Mouse (Mus musculus): ENCODE data around the gene Fbxw4. TPM values are rescaled to one million over a fixed set of nuclear protein-coding genes. Genes with fewer than 3 reads are reported as not detected.

Gene Fbxw4
- 10 to 100 TPM; 38.4 to 39.0 TPM for total RNA-seq (2023)

DNA sequence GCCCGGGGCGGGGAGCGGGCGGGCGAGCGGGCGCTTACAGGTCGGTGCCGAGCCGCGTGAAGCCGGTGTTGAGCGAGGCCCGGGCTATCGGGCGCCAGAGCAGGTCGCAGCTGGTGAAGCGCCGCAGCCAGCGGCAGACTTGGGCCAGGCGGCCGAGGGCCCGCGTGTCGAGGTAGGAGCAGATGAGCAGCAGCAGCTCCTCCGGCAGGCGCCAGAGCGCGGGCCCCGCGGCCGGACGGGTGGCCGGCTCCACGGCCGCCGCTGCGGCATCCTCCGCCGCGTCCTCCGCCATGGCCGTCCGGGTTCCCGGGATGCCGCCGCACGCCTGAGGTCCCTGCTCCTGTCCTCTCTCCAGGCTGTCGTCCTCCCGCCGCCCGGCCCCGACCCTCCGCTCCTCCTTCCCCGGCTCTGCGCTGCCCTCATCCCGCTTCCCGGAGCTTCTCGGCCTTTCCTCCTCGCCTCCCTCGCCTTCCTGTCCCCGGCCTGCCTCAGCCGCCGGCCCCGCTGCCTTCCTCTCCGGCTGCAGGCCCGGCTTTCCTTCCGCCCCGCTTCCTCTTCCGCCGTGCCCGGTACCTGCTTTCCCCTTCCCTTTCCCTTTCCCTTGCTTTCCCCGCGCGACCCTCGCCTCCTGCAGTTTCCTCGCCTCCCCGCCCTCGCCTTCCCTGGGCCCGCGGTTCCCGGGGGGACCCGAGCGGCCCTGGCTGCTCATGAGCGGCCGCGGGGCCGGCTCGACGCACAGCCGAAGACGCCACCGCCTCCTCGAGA, at the start of gene Fbxw4:
Gene Fbxw4, minus strand, starts transcription at position 575 of the 765 bp plus-strand sequence.

DNA sequence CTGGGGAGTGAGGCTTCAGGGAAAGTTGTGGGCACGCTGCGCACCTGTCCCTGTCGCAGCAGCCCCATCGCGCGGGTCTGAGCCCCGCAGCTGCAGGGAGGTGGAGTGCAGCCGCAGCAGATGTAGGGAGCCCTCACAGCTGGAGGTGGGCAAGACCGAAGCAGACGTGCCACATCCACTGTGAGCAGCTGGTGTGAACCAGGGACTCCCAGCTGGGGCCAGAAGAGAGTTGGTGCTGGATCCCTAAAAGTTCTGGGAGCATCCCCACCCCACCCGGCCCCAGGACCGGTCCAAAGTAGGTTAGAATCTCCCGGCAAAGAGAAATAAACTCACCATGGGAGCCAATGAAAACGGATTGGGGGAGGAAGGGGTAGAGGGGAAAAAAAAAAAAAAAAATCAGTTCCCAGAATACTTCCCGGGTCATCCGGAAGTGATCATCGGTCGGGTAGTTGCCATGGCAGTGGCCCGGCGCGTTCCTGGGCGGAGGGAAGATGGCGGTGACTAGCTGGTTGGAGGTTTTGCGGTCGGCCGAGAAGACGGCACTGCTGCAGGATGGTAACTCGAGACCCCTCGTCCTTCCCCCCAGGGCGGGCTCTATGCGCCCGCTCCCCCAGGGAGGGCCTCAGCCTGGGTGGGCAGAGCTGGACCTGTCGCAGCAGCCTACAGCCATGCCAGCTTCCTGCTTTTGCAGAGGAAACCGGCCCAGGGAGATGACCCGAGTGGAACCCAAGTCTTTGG, 99.8 kb downstream of the Fbxw4 start, which contains the start of the genes Poll and Gm17018:
Gene Poll, minus strand, starts transcription at position 379 of the 738 bp plus-strand sequence.
Gene Gm17018, plus strand, starts transcription at position 463 of the 738 bp plus-strand sequence.

Other genes with a start within 250 kb of the Fbxw4 start
- gene Poll, start 99.8 kb downstream of the Fbxw4 start, total RNA-seq (2023): 1 to 10 TPM; 6.1 to 7.5 TPM
- 10 to 100 TPM in 1 of 2 experiments, 1 to 10 TPM in 1; 5.7 to 10.9 TPM for gene Gm17018, start 99.7 kb downstream of the Fbxw4 start, total RNA-seq (2023)
- not detected for gene Fgf8, start 82.6 kb upstream of the Fbxw4 start, total RNA-seq (2023)
- 10 to 100 TPM; 21.7 to 24.5 TPM for gene Npm3, start 89.3 kb upstream of the Fbxw4 start, total RNA-seq (2023)
- 100 to 1,000 TPM; 157 to 177 TPM for gene Mgea5, start 123.5 kb upstream of the Fbxw4 start, total RNA-seq (2023)
- gene Kcnip2, start 155.7 kb upstream of the Fbxw4 start, total RNA-seq (2023): under 1 TPM; 0.44 to 0.66 TPM